Mouse (Mus musculus): ENCODE measurements around the gene Zc3h15. TPM values are rescaled to one million over a fixed set of nuclear protein-coding genes. Genes with fewer than 3 reads are reported as not detected.

Zc3h15 gene
- polyA plus RNA-seq, 1 experiment from 2014 or later: 164 TPM

DNA sequence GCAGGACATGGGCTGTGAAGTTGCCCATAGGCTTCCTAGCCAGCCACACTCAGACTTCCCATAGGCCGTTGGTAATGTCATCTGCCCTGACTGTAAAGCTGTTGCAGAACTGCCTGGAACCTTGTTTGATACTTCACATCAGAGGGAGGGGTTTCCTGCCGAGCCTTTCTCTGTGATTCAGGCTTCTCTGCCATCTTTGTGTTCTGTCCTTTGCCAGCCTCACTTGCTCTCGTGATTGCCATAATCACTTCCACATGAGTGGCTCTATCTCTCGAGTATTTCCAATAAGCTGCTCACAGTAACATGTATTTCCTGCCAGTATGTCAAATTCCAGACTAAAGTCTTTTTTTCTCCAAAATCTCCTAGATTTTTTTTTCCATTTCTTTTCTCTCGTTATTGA is 31.4 kb downstream of the Zc3h15 start:
- no peak overlapping the region for H3K4me3 ChIP-seq
- no peaks in the 10 kb centered on the region for H3K4me1 ChIP-seq (replicated peaks)
- peaks cover 11% of the 10 kb centered on the region; the same call in 1 of the 2 replicates for H3K36me3 ChIP-seq
- no peaks in the 10 kb centered on the region for H3K9me3 ChIP-seq
- WGBS: 57% methylated on average over 5 of the region's 5 CpGs
- H3K27me3 ChIP-seq: no peaks in the 10 kb centered on the region
- ATAC-seq (ENCODE audit: low FRiP score, low read depth): no peak
- H3K4me2 ChIP-seq: no peak overlapping the region
- H3K27ac ChIP-seq (replicated peaks): no peak overlapping the region
- no peak overlapping the region for H3K9ac ChIP-seq

GRCm38 (mm10) chr2:83676226-83676870 is 32.1 kb downstream of the Zc3h15 start:
- H3K36me3 ChIP-seq: peaks cover 11% of the 10 kb centered on the region; the same call in 1 of the 2 replicates
- H3K4me3 ChIP-seq: no peak overlapping the region
- H3K27me3 ChIP-seq: no peaks in the 10 kb centered on the region
- no peak overlapping the region for H3K9ac ChIP-seq
- H3K4me1 ChIP-seq (replicated peaks): no peaks in the 10 kb centered on the region
- H3K4me2 ChIP-seq: no peak overlapping the region
- no peak overlapping the region for H3K27ac ChIP-seq (replicated peaks)
- H3K9me3 ChIP-seq: no peaks in the 10 kb centered on the region
- 92% methylated on average over 4 of the region's 4 CpGs for WGBS
- no peak for ATAC-seq (ENCODE audit: low FRiP score, low read depth)

- Histone ChIP-seq H3K27me3 (no peaks in the 10 kb centered on the region), H3K4me1 (replicated peaks) (no peaks in the 10 kb centered on the region), H3K4me3 (no peak overlapping the region), H3K4me2 (no peak overlapping the region), H3K36me3 (no peaks in the 10 kb centered on the region), H3K9me3 (no peaks in the 10 kb centered on the region), H3K27ac (replicated peaks) (no peak overlapping the region), H3K9ac (no peak overlapping the region)
- ATAC-seq (ENCODE audit: low FRiP score, low read depth): no peak
- WGBS: 70% methylated on average over 8 of the region's 8 CpGs
These were observed 37.1 kb downstream of the Zc3h15 start for GRCm38 (mm10) chr2:83681332-83681731.

- no peak overlapping the region for H3K4me3 ChIP-seq
- no peak overlapping the region for H3K9ac ChIP-seq
- H3K4me1 ChIP-seq (replicated peaks): no peaks in the 10 kb centered on the region
- no peak overlapping the region for H3K27ac ChIP-seq (replicated peaks)
- no peak overlapping the region for H3K4me2 ChIP-seq
- H3K27me3 ChIP-seq: no peaks in the 10 kb centered on the region
- ATAC-seq (ENCODE audit: low FRiP score, low read depth): no peak
- no peaks in the 10 kb centered on the region for H3K36me3 ChIP-seq
- no peaks in the 10 kb centered on the region for H3K9me3 ChIP-seq
- 46% methylated on average over 6 of the region's 6 CpGs for WGBS
These were observed 37.5 kb downstream of the Zc3h15 start for GRCm38 (mm10) chr2:83681785-83682184.

DNA sequence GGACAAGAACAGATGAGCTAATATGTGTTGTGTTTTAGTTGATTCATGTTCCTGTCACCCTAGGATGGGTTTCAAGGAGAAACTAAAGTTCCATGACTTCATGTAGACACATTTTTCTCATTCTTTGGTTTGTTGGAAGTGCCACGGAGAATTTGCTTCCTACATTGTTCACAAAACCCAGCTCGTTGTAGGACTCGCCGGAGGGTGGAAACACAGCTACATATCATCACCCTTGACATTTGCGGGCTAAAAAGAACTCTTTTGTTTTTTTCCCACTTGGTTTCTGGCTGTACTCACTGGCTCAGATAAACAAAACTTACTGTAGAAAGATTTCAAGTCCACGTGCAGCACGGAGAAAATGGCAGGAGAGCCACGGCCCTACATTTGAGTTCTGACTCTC is 38.0 kb downstream of the Zc3h15 start:
- no peak overlapping the region for H3K4me2 ChIP-seq
- no peak overlapping the region for H3K4me3 ChIP-seq
- no peaks in the 10 kb centered on the region for H3K4me1 ChIP-seq (replicated peaks)
- ATAC-seq (ENCODE audit: low FRiP score, low read depth): no peak
- no peaks in the 10 kb centered on the region for H3K27me3 ChIP-seq
- H3K27ac ChIP-seq (replicated peaks): no peak overlapping the region
- no peak overlapping the region for H3K9ac ChIP-seq
- no peaks in the 10 kb centered on the region for H3K9me3 ChIP-seq
- WGBS: 58% methylated on average over 8 of the region's 8 CpGs
- H3K36me3 ChIP-seq: no peaks in the 10 kb centered on the region

DNA sequence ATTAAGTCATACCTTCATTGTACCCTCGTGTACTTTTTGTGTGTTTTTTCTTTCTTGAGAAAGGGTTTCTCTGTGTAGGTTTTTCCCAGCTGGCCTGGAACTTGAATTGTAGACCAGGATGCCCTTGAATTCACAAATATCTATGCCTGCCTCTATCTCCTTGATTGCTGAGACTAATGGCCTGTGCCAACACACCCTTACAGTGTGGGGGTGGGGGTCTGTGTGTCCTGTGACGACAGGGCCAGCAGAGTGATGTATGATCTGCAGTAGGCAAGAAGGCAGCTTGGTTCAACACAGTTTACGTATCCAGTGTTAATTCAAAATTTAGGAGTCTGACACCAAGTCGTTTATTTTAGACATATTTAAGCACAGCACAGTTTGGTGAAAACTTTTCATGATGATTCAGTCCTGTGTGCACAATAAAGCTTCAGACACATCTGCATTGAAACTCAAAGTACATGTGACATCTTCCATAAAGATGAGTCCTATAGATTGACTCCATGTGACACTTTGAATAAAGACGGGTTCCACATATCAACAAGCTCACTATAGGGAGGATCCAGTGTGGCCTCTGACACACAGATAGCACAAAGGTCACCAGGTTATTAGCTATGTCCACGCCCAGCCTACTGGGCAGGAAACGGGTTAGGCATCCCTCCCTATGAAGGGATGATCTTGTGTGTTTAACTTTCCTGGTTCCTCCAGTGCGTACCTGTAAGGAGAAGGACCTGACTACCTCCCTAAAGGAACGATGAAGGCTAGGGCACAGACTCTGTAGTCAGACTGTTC is 39.7 kb downstream of the Zc3h15 start:
- Histone ChIP-seq H3K36me3 (no peaks in the 10 kb centered on the region), H3K4me3 (no peak overlapping the region), H3K4me2 (no peak overlapping the region), H3K27me3 (no peaks in the 10 kb centered on the region), H3K9me3 (peaks cover 7% of the 10 kb centered on the region; the same call in 1 of the 2 replicates), H3K9ac (no peak overlapping the region), H3K27ac (replicated peaks) (no peak overlapping the region), H3K4me1 (replicated peaks) (no peaks in the 10 kb centered on the region)
- no peak for ATAC-seq (ENCODE audit: low FRiP score, low read depth)
- WGBS: 83% methylated on average over 9 of the region's 9 CpGs

GRCm38 (mm10) chr2:83684691-83685090 is 40.5 kb downstream of the Zc3h15 start:
- Histone ChIP-seq H3K9me3 (peaks cover 7% of the 10 kb centered on the region; the same call in 1 of the 2 replicates), H3K27ac (replicated peaks) (no peak overlapping the region), H3K9ac (no peak overlapping the region), H3K36me3 (no peaks in the 10 kb centered on the region), H3K27me3 (no peaks in the 10 kb centered on the region), H3K4me1 (replicated peaks) (no peaks in the 10 kb centered on the region), H3K4me2 (no peak overlapping the region), H3K4me3 (no peak overlapping the region)
- no peak for ATAC-seq (ENCODE audit: low FRiP score, low read depth)
- 83% methylated on average over 8 of the region's 8 CpGs for WGBS

GRCm38 (mm10) chr2:83690372-83690771 is 46.1 kb downstream of the Zc3h15 start:
- WGBS: 79% methylated on average over 2 of the region's 2 CpGs
- Histone ChIP-seq H3K4me1 (replicated peaks) (no peaks in the 10 kb centered on the region; the same call in 1 of the 2 replicates), H3K27me3 (no peaks in the 10 kb centered on the region), H3K27ac (replicated peaks) (no peak overlapping the region), H3K36me3 (no peaks in the 10 kb centered on the region), H3K4me3 (no peak overlapping the region), H3K9me3 (peaks cover 7% of the 10 kb centered on the region; the same call in 1 of the 2 replicates), H3K9ac (no peak overlapping the region), H3K4me2 (no peak overlapping the region)
- no peak for ATAC-seq (ENCODE audit: low FRiP score, low read depth)

GRCm38 (mm10) chr2:83692651-83693545 is 48.7 kb downstream of the Zc3h15 start:
- Histone ChIP-seq H3K27ac (replicated peaks) (no peak overlapping the region), H3K4me2 (no peak overlapping the region), H3K9ac (no peak overlapping the region), H3K36me3 (no peaks in the 10 kb centered on the region), H3K4me3 (no peak overlapping the region), H3K9me3 (peaks cover 7% of the 10 kb centered on the region; the same call in 1 of the 2 replicates), H3K27me3 (no peaks in the 10 kb centered on the region), H3K4me1 (replicated peaks) (no peaks in the 10 kb centered on the region; the same call in 1 of the 2 replicates)
- ATAC-seq (ENCODE audit: low FRiP score, low read depth): no peak
- 18% methylated on average over 10 of the region's 10 CpGs for WGBS

DNA sequence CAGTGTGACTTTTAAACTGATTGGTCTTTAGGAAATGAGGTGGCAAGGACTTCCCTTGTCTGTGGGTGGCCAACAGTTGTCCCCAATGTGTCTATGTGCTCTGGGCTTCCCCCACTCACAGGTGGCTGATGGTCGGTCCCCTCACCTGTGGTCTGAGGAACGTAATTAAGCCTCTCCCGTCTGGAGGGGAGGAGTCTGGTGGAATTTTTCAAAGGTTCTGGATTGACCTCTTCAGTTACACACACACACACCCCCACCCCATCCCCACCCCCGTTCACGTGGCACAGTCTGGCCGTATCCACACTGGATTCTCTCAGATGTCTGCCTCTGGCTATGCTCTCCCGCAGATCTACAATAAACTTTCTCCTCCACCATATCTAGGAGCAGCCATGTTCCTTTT is 49.8 kb downstream of the Zc3h15 start:
- H3K4me2 ChIP-seq: no peak overlapping the region
- no peak overlapping the region for H3K9ac ChIP-seq
- ATAC-seq (ENCODE audit: low FRiP score, low read depth): no peak
- no peaks in the 10 kb centered on the region; the same call in 1 of the 2 replicates for H3K4me1 ChIP-seq (replicated peaks)
- H3K36me3 ChIP-seq: no peaks in the 10 kb centered on the region
- WGBS: 84% methylated on average over 7 of the region's 7 CpGs
- no peaks in the 10 kb centered on the region for H3K27me3 ChIP-seq
- H3K27ac ChIP-seq (replicated peaks): no peak overlapping the region
- H3K9me3 ChIP-seq: no peaks in the 10 kb centered on the region
- H3K4me3 ChIP-seq: no peak overlapping the region

DNA sequence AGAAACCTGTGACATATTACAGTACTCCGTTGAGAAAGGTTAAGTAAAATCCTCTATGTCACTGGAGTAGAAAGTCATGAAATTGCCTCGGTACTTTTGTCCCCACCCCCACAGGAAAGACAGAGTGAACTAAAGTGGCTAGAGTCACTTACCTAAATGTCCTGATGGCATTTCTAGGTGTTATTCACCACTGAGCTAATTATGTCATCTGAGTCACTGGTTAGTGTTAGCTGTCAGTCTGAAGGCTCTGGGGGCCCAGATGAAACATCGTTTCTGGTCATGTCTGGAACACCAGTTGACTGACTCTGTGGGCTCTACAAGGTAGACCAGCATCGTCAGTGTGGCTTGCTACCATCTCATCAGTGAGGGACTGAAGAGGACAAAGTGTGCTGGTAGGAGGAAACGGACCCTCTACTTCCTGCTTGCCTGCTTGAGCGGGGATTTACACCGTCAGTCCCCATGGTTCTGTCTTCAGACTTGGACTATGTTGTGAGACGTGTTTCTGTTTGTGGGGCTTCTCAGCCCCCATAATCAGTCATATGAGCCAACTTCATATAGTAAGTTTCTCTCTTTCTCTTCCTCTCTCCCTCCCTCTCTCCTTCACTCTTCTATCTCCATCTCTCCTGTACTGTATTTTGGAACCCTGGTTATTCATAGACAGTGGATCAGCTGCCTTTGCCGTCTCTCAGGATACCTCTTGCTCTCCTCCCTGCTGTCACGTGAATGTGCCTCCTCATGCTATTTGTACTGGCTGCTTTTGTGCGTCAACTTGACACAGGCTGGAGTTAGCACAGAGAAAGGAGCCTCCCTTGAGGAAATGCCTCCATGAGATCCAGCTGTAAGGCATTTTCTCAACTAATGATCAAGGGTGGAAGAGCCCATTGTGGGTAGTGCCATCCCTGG is 51.4 kb downstream of the Zc3h15 start:
- no peaks in the 10 kb centered on the region for H3K36me3 ChIP-seq
- no peak overlapping the region for H3K4me3 ChIP-seq
- H3K4me1 ChIP-seq (replicated peaks): no peaks in the 10 kb centered on the region; the same call in 1 of the 2 replicates
- no peaks in the 10 kb centered on the region for H3K9me3 ChIP-seq
- ATAC-seq (ENCODE audit: low FRiP score, low read depth): no peak
- H3K4me2 ChIP-seq: no peak overlapping the region
- WGBS: 78% methylated on average over 11 of the region's 11 CpGs
- no peak overlapping the region for H3K27ac ChIP-seq (replicated peaks)
- H3K9ac ChIP-seq: no peak overlapping the region
- H3K27me3 ChIP-seq: no peaks in the 10 kb centered on the region

Measured in hindbrain, embryonic 15.5 days (tissue).